Mouse (Mus musculus): ENCODE data around the gene Plagl1. TPM values are rescaled to one million over a fixed set of nuclear protein-coding genes. Genes with fewer than 3 reads are reported as not detected.

Gene Plagl1
- polyA plus RNA-seq, 1 experiment from 2014 or later = 102 TPM

DNA sequence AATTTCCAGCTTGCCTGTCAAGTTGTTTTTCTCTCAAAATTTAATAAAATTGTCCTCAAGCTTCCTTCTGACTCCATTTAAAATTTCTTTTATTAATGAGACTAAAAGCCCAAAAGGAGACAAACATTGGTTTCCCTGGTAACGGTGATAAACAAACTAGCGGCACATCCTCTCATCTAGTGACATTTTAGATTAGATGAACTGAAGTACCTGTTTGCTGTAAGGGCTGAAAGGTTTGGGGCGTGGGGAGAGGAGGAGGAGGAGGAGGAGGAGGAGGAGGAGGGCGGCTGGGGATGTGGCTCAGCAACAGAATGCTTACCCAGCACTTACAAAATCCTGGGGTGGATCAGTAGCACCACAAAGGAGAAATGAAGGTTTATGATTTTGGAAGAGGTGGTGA lies 12.5 kb upstream of the Plagl1 start:
- no peak overlapping the region for H3K27ac ChIP-seq
- WGBS = 61% methylated on average over 4 of the region's 4 CpGs
- ATAC-seq (ENCODE audit: low FRiP score) = no peak

DNA sequence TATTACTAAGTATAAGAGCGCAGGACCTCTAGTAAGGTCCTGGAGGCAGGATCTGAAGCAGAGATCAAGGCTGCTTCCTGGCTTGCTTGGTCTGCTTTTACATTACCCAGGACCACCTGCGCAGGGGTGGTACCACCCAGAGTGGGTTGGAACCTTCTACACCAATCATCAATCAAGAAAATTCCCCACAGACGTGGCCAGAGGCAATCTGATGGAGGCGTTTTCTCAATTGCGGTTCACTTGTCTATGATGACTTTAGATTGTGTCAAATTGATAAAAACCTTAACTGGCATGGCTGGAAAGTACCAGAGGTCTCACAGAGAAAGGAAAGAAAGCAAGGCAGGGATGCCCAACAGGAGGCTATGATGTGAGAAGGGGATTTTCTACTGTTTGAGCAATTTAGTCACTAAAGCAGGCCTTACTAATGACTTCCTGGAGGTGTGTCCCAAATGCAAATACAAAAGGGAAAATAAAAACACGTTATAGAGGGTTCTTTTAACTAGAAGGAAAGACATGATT lies 3.4 kb upstream of the Plagl1 start:
- 86% methylated on average over 6 of the region's 6 CpGs for WGBS
- Histone ChIP-seq H3K4me1 (peaks cover 9% of the 10 kb centered on the region), H3K27ac (no peak overlapping the region), H3K9me3 (no peaks in the 10 kb centered on the region), H3K4me3 (replicated peaks) (no peak overlapping the region), H3K27me3 (peaks cover 26% of the 10 kb centered on the region), H3K36me3 (replicated peaks) (no peaks in the 10 kb centered on the region), H3K9ac (no peak overlapping the region), H3K4me2 (no peak overlapping the region)
- ATAC-seq (ENCODE audit: low FRiP score) = no peak

More for the DNA sequence above, 12.5 kb upstream of the Plagl1 start:
- Histone ChIP-seq H3K4me2 (no peak overlapping the region), H3K4me3 (replicated peaks) (no peak overlapping the region), H3K9me3 (0 out of 2 replicates have a peak, but pooled peaks cover 3% of the 10 kb centered on the region), H3K36me3 (replicated peaks) (no peaks in the 10 kb centered on the region), H3K9ac (no peak overlapping the region), H3K27me3 (no peaks in the 10 kb centered on the region), H3K4me1 (no peaks in the 10 kb centered on the region)

DNA sequence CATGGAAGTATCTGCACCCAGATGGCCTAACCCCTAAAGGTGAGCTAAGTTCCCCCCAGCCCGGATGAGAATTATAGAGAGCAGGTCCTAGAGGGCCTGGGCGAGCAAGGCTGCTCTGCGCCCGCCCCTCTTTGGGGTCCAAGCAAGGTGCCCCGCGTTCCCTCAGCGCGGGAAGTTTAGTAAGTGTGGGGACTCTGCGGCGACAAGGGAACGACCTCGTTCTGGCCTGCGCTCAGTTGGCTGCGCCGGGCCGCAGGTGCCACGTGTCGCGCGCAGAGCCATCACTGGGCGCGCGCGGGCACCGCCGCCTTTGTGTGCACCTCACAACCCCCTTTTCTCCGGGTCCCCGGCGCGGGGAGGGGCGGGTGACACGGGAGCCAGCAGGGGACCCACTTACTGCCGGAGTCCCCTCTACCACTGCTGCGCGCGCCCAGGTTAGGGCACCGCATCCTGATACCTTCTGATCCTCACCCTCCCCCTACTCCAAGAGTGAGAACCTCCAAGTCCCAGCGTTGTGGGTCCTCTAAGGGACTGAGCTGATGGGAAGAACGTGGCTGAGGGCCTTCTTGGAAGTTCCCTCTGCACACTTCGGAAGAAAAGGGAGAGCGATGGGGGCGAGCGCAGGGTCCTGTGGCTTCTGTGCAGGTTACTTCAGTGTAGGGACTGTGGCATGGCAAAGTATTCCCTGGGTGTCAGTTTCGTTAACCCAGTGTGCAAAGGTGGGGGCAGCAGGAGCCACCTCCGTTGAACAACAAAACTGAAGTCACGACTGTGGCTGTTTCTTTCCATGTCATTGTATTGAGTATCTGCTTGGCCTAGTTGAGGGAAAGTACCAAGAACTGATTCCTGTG lies 742 bp downstream of the Plagl1 start:
- H3K27me3 ChIP-seq = peaks cover 36% of the 10 kb centered on the region
- H3K27ac ChIP-seq = no peak overlapping the region
- 7% methylated on average over 46 of the region's 46 CpGs for WGBS

DNA sequence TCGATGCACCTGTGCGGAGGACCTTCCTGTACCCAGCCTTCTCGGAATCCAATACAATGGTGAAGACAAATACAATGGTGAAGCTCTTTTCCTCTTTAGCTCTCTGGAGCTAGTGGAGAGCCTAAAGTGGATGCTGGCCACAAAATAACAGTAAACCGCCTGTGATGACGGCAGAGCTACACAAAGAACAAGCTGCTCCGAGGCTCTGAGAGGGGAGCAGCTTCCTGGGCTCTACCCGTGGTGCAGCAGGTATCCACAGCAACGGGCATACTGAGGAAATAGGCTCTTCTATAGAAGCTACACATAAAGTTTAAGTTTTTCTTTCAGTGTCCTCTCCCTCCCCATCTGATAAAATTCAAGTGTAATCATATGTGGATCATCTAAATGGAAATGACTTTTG lies 2.1 kb downstream of the Plagl1 start:
- H3K27me3 ChIP-seq = peaks cover 36% of the 10 kb centered on the region

More for the DNA sequence above, 742 bp downstream of the Plagl1 start:
- peak overlapping the region; percentile 55 for H3K9ac ChIP-seq
- peak overlapping the region; percentile 70 for H3K4me2 ChIP-seq
- H3K4me1 ChIP-seq = peaks cover 14% of the 10 kb centered on the region
- ATAC-seq (ENCODE audit: low FRiP score) = peak; percentile 36
- H3K4me3 ChIP-seq (replicated peaks) = peak overlapping the region; percentile 41
- H3K36me3 ChIP-seq (replicated peaks) = no peaks in the 10 kb centered on the region
- no peaks in the 10 kb centered on the region for H3K9me3 ChIP-seq

DNA sequence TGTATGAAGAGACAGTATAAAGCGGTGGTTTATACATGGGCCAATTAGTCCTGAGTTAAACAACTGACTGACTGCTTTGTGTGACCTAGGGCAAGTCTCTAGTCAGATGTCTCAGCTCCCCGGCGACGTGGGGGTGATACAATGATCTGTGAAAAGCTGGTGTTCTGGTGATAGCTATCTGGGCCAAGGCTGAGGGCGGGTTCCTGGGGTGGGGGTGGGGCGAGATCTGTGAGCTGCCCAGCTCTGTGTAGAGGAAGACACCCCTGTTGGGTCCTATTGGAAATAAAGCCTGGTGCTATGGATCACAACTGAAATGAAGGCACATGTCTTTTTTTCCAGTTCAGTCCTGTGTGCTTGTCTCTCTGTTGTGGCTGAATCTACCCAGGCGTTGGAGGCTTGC lies 3.2 kb downstream of the Plagl1 start:
- H3K4me2 ChIP-seq = no peak overlapping the region
- no peak overlapping the region for H3K9ac ChIP-seq
- H3K27ac ChIP-seq = no peak overlapping the region
- H3K27me3 ChIP-seq = peaks cover 36% of the 10 kb centered on the region
- H3K4me1 ChIP-seq = peaks cover 14% of the 10 kb centered on the region
- no peak overlapping the region for H3K4me3 ChIP-seq (replicated peaks)
- 37% methylated on average over 7 of the region's 7 CpGs for WGBS
- ATAC-seq (ENCODE audit: low FRiP score) = no peak
- no peaks in the 10 kb centered on the region for H3K9me3 ChIP-seq
- H3K36me3 ChIP-seq (replicated peaks) = no peaks in the 10 kb centered on the region

More for the DNA sequence above, 2.1 kb downstream of the Plagl1 start:
- Histone ChIP-seq H3K4me2 (no peak overlapping the region), H3K36me3 (replicated peaks) (no peaks in the 10 kb centered on the region), H3K27ac (no peak overlapping the region), H3K4me3 (replicated peaks) (no peak overlapping the region), H3K9ac (no peak overlapping the region), H3K9me3 (no peaks in the 10 kb centered on the region), H3K4me1 (peaks cover 14% of the 10 kb centered on the region)
- no peak for ATAC-seq (ENCODE audit: low FRiP score)
- WGBS = 42% methylated on average over 8 of the region's 8 CpGs

DNA sequence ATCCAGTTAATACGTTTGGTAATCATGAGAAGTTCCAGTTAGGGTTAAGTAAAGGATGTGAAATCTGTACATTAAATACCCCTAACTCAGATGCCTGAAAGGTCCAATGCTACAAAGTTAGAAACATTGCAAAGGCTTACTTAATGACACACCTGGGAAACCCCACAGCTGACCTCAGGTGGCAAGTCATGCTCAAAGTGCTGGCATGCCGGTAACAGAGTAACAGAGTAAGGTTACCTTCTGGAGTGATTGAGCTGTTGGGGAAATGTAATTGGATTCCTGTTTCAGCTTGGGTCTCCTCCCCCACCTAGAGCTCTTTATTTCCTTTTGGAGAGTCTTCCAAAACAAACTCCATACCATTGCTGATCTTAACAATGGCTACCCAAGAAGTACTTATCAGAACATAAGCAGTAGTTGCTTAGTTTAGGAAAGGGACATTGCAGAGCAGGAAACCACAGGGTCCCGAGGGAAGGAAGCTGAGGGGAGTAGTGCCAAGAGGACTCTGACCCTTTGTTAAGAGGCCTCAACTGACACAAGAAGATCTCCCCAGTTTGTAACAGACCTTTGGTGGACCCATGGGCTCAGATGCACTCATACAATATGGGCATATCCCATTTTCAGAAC lies 4.9 kb downstream of the Plagl1 start:
- Histone ChIP-seq H3K9ac (no peak overlapping the region), H3K4me2 (no peak overlapping the region), H3K4me1 (peaks cover 14% of the 10 kb centered on the region), H3K9me3 (no peaks in the 10 kb centered on the region), H3K4me3 (replicated peaks) (no peak overlapping the region), H3K27me3 (peaks cover 26% of the 10 kb centered on the region), H3K27ac (no peak overlapping the region), H3K36me3 (replicated peaks) (no peaks in the 10 kb centered on the region)
- 85% methylated on average over 3 of the region's 3 CpGs for WGBS
- no peak for ATAC-seq (ENCODE audit: low FRiP score)

DNA sequence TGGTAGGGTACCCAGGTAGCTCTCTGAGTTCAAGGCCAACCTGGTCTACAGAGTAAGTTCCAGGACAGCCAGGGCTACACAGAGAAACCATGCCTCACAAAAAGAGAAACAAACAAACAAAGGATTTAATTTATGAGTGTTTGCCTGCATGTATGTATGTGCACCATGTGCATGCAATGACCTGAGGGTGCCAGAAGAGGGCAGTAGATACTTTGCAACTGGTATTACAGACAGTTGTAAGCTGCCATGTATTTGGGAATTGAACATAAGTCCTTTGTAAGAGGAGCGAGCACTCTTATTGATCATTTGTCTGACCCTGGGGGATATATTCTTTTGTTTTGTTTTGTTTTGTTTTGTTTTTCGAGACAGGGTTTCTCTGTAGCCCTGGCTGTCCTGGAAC lies 10.7 kb downstream of the Plagl1 start:
- Histone ChIP-seq H3K4me3 (replicated peaks) (no peak overlapping the region), H3K9me3 (0 out of 2 replicates have a peak, but pooled peaks cover 7% of the 10 kb centered on the region), H3K9ac (no peak overlapping the region), H3K4me1 (no peaks in the 10 kb centered on the region), H3K4me2 (no peak overlapping the region), H3K36me3 (replicated peaks) (no peaks in the 10 kb centered on the region), H3K27ac (no peak overlapping the region), H3K27me3 (no peaks in the 10 kb centered on the region)
- WGBS = 97% methylated on average over 2 of the region's 2 CpGs
- ATAC-seq (ENCODE audit: low FRiP score) = no peak

DNA sequence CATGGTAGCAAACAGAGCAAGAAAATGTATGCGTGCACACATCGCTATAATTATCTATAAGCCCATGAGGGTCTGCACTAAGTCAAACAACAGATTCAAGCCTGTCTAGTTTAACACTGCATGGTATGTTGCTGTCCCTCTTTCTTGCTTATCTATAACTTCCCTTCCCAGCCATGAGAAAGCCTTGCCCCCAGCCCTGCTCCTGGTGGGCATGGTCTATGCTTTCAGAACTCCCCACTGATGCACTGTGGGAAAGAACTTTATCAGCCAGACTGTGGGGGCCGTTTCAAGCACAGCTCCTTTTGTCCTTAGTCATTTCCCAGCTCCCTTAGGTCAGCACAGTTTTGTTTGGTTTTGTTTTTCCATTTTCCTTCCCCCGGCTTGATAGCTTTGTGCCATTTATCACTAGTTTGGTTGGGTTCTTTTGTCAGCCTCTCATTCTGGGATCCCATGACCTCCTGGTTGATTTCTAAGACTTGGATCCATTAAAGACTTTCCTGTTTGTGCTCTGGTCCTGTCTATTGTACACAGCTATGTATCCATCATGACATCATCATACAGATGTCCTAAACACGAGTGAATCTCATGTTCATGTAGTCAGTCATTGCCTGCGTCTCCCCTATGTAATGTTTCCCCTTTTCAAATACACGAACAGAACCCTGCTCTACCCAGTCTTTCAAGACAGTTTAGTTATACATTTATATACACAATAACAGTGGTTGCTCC lies 16.7 kb downstream of the Plagl1 start:
- no peaks in the 10 kb centered on the region for H3K36me3 ChIP-seq (replicated peaks)
- H3K27me3 ChIP-seq = 0 out of 2 replicates have a peak, but pooled peaks cover 3% of the 10 kb centered on the region
- H3K4me2 ChIP-seq = no peak overlapping the region
- H3K27ac ChIP-seq = no peak overlapping the region
- no peak for ATAC-seq (ENCODE audit: low FRiP score)
- 73% methylated on average over 7 of the region's 7 CpGs for WGBS
- no peaks in the 10 kb centered on the region for H3K9me3 ChIP-seq
- H3K9ac ChIP-seq = no peak overlapping the region
- H3K4me3 ChIP-seq (replicated peaks) = no peak overlapping the region
- H3K4me1 ChIP-seq = no peaks in the 10 kb centered on the region

DNA sequence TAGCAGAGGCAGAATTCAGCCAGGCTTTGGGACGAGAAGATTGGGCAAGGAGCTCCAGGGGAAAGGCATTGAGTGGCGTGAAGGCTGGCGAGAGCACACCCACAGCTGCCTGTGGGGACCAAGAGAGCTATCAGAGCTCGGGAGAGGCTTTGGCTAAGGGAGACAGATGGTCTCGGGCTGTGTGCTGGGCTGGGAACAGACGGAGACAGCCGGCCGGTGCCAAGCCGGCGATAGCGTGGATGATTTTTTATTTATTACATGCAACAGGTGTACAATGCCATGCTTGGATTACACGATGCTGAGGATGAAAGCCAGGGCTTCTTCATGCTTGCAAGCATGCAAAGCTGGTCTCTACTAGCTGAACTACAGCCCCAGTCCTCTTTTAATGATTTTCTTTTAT lies 22.2 kb downstream of the Plagl1 start:
- H3K4me2 ChIP-seq = no peak overlapping the region
- no peaks in the 10 kb centered on the region for H3K9me3 ChIP-seq
- H3K36me3 ChIP-seq (replicated peaks) = no peaks in the 10 kb centered on the region
- H3K27ac ChIP-seq = no peak overlapping the region
- 0 out of 2 replicates have a peak, but pooled peaks cover 3% of the 10 kb centered on the region for H3K27me3 ChIP-seq
- ATAC-seq (ENCODE audit: low FRiP score) = no peak
- no peak overlapping the region for H3K9ac ChIP-seq
- 89% methylated on average over 12 of the region's 12 CpGs for WGBS
- H3K4me1 ChIP-seq = no peaks in the 10 kb centered on the region
- H3K4me3 ChIP-seq (replicated peaks) = no peak overlapping the region

DNA sequence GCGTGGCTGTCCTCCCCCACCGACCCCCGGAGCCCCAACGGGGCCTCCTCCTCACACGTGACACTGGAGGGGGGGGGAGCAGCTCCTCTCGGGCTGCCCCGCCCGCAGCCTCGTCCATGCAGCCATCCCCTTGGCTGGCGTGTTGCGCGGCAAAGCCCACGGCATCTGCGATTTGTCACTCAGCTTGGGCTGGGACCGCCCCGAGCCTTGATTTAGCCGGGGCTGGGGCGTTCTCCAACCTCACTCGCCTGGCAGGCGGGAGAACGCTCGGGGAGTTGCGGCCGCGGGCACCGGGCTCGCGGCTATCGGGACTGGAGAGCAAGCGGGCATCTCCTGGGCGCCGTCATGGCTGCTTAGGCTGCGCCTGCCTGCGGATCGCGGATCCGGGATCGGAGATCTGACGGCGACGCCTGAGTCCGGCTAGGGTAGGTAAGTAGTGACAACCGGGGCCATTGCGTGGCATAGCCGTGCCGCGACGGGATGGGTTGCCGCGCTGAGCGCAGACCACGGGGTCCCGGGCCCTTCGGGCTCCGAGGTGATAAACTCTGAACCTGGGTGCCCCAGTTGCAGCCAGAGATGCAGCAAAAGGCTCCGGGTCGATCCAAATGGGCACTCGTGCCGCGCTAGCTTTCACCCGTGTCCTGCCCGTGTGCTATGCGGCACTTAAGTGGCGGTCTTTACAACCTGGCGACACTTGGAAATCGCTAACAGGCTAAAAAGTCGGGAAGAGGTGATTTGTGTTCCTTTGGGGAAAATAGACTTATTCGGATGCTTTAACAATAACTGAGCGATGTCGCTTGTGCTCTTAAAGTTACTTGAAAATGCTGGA lies 30.5 kb downstream of the Plagl1 start:
- WGBS = 47% methylated on average over 70 of the region's 70 CpGs
- ATAC-seq (ENCODE audit: low FRiP score) = peak; percentile 94
- Histone ChIP-seq H3K9me3 (peaks cover 19% of the 10 kb centered on the region), H3K36me3 (replicated peaks) (no peaks in the 10 kb centered on the region), H3K27me3 (no peaks in the 10 kb centered on the region), H3K27ac (peak overlapping the region; percentile 65; the same call in 1 of the 2 replicates), H3K4me1 (peaks cover 5% of the 10 kb centered on the region; the same call in 1 of the 2 replicates), H3K4me3 (replicated peaks) (peak overlapping the region; percentile 59), H3K4me2 (peak overlapping the region; percentile 53), H3K9ac (peak overlapping the region; percentile 72)

DNA sequence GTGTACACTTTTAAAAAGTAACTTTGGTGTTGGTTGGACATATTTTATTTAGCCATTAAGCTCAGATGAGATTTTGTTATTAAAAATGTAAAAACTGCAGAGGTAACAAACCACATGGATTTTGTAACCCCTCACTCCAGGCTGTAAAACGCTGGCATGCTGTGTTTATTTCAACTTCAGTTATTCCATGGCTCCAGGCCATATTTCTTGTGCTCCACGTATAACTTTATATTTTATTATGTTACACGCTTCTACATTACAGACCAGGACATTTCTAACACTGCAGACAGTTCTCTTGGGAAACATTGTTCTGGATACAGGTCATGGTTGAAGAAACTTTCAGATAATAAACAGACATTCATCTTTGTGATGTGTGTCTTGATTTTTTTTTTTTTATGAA lies 32.7 kb downstream of the Plagl1 start:
- Histone ChIP-seq H3K27me3 (no peaks in the 10 kb centered on the region), H3K9ac (no peak overlapping the region), H3K27ac (no peak overlapping the region), H3K4me2 (peak overlapping the region; percentile 42), H3K9me3 (peaks cover 19% of the 10 kb centered on the region), H3K4me3 (replicated peaks) (peak overlapping the region; percentile 21), H3K4me1 (peaks cover 5% of the 10 kb centered on the region; the same call in 1 of the 2 replicates), H3K36me3 (replicated peaks) (no peaks in the 10 kb centered on the region)
- ATAC-seq (ENCODE audit: low FRiP score) = no peak
- WGBS = 68% methylated on average over 3 of the region's 3 CpGs

Data from forebrain, embryonic 12.5 days (tissue).